Comparison of ENCODE assay signal across 8 mouse cellular contexts in genomic region chr5:93136956-93137586, GRCm38 (mm10). TPM values are rescaled to one million over a fixed set of nuclear protein-coding genes. Genes with fewer than 3 reads are reported as not detected.
A peak's percentile ranks its signal among the peaks of the same experiment; 100 is the strongest.
DNase-seq lines count a peak whose midpoint lies in the region; ATAC-seq and TF ChIP-seq lines count a peak whose summit lies in the region.

No protein-coding gene starts in this region.

- H3K9ac ChIP-seq in hindbrain, embryonic 11.5 days (ENCODE audit: low read depth, low read length), result no peak overlapping the region

- 73% methylated on average over 5 of the region's 5 CpGs for WGBS in hindbrain, embryonic 11.5 days
- WGBS in hindbrain, embryonic 10.5 days, result 77% methylated on average over 5 of the region's 5 CpGs
- 19% methylated on average over 5 of the region's 5 CpGs for WGBS in olfactory bulb, adult 2 months

- ATAC-seq in hindbrain, embryonic 11.5 days (ENCODE audit: low FRiP score), result peak; percentile 29; the same call in 1 of the 2 replicates

- no peak for TF ChIP-seq POLR2A in olfactory bulb, adult 2 months (IDR thresholded peaks at IDR 0.05; ENCODE audit: insufficient read depth, low read depth, low read length)

- H3K4me2 ChIP-seq in hindbrain, embryonic 11.5 days (replicated peaks; ENCODE audit: low read depth, low read length), result no peak overlapping the region

- no peaks in the 10 kb centered on the region for H3K9me3 ChIP-seq in hindbrain, embryonic 11.5 days (ENCODE audit: control insufficient read depth, low read length)
- H3K9me3 ChIP-seq in hindbrain, embryonic 10.5 days, result peaks cover 7% of the 10 kb centered on the region

- no peak overlapping the region for H3K4me3 ChIP-seq in hindbrain, embryonic 11.5 days (ENCODE audit: low read depth, low read length)
- no peak overlapping the region for H3K4me3 ChIP-seq in hindbrain, embryonic 10.5 days
- no peak overlapping the region for H3K4me3 ChIP-seq in olfactory bulb, adult 2 months (ENCODE audit: insufficient read depth, low read depth, low read length)

- H3K27ac ChIP-seq in hindbrain, embryonic 11.5 days (ENCODE audit: low read depth, low read length), result no peak overlapping the region
- no peak overlapping the region for H3K27ac ChIP-seq in hindbrain, embryonic 10.5 days
- peak overlapping the region; percentile 82 for H3K27ac ChIP-seq in olfactory bulb, adult 2 months (ENCODE audit: insufficient read depth, low read depth, low read length)

- no peaks in the 10 kb centered on the region for H3K27me3 ChIP-seq in hindbrain, embryonic 11.5 days (ENCODE audit: control insufficient read depth, insufficient read depth, low read length)
- H3K27me3 ChIP-seq in hindbrain, embryonic 10.5 days (ENCODE audit: insufficient read depth, poor library complexity, severe bottlenecking), result no peaks in the 10 kb centered on the region

- intact Hi-C loops in left cerebral cortex, postnatal 25 days (cut with DNase I), result loop anchor here (5.0 kb wide), 1 partner anchor 135 kb away; no protein-coding TSS in a partner anchor

- H3K36me3 ChIP-seq in hindbrain, embryonic 11.5 days (ENCODE audit: control insufficient read depth, insufficient read depth, low read length), result no peaks in the 10 kb centered on the region
- H3K36me3 ChIP-seq in hindbrain, embryonic 10.5 days, result peaks cover 54% of the 10 kb centered on the region

- H3K4me1 ChIP-seq in hindbrain, embryonic 11.5 days (replicated peaks; ENCODE audit: control insufficient read depth, insufficient read depth, low read length), result no peaks in the 10 kb centered on the region
- peaks cover 42% of the 10 kb centered on the region for H3K4me1 ChIP-seq in hindbrain, embryonic 10.5 days (replicated peaks)
- H3K4me1 ChIP-seq in olfactory bulb, adult 2 months (ENCODE audit: control insufficient read depth, insufficient read depth, low read length), result peaks cover 15% of the 10 kb centered on the region

- no peak for TF ChIP-seq CTCF in olfactory bulb, adult 2 months (IDR thresholded peaks at IDR 0.05; ENCODE audit: insufficient read depth, low read depth, low read length)

- no peak for DNase-seq in hindbrain, embryonic 11.5 days (ENCODE audit: low spot score)
- DNase-seq in hindbrain, embryonic 10.5 days (ENCODE audit: low spot score), result no peak
- DNase-seq in brain, adult 2 months (ENCODE audit: low read depth, low spot score), result peak; percentile 73
- DNase-seq in heart, adult 9 months (ENCODE audit: low spot score in 2 of 2), result peak; percentile 77 to 81
- peak; percentile 61 to 77 for DNase-seq in left cerebral cortex, postnatal 25 days (ENCODE audit: low spot score in 2 of 2)
- no peak for DNase-seq in embryo, embryonic 10.5 days (ENCODE audit: low spot score)
- no peak for DNase-seq in cerebellum, adult 11 months

RNA-seq across cellular contexts. Expression of gene Sept11, which starts 43.8 kb away (rescaled TPM):
- 241 and 243 TPM in 2 replicates for polyA plus RNA-seq in hindbrain, embryonic 11.5 days (2014; fragmentation: Nextera tagmentation; extraction: Ambion mirVana)
- 237 and 263 TPM in 2 replicates for polyA plus RNA-seq in hindbrain, embryonic 10.5 days (2016; fragmentation: Nextera tagmentation; extraction: Ambion mirVana)
- total RNA-seq in left cerebral cortex, postnatal 25 days (2021), result 100 to 1,000 TPM; 195 to 212 TPM
- polyA plus RNA-seq in olfactory bulb, adult 2 months (2012; ENCODE audit: insufficient read depth, insufficient read length, low replicate concordance, missing spikeins), result 171 TPM in 1 of 2 replicates, not detected in the other

Comparison
In these comparisons a context has a peak if more than half of its experiments do, and no peak if none do; other contexts are left out.
1. DNase-seq: peak in brain, adult 2 months (single experiment), heart, adult 9 months (2 of 2) and left cerebral cortex, postnatal 25 days (2 of 2); none in hindbrain, embryonic 11.5 days (single experiment), hindbrain, embryonic 10.5 days (single experiment), embryo, embryonic 10.5 days (single experiment) and cerebellum, adult 11 months (single experiment).